Mouse (Mus musculus): ENCODE measurements at regions not wholly inside any gene's neighbourhood (a gene's known extent, or its start where the extent isn't known, plus 50 kb on each side); places are given as distances from the start of the nearest gene placed in this dataset.
A peak's percentile ranks its signal among the peaks of the same experiment; 100 is the strongest.

- ATAC-seq, result no peak
- Histone ChIP-seq H3K27me3 (ENCODE audit: insufficient read depth, low read length) (no peaks in the 10 kb centered on the region), H3K9me3 (ENCODE audit: low read length) (no peaks in the 10 kb centered on the region), H3K9ac (replicated peaks; ENCODE audit: low read length) (no peak overlapping the region), H3K36me3 (ENCODE audit: insufficient read depth, low read length) (no peaks in the 10 kb centered on the region), H3K4me1 (ENCODE audit: insufficient read depth, low read length) (no peaks in the 10 kb centered on the region), H3K27ac (no peak overlapping the region), H3K4me2 (ENCODE audit: low read depth, low read length) (no peak overlapping the region), H3K4me3 (ENCODE audit: low read length) (no peak overlapping the region)
- WGBS, result 50% methylated on average over 5 of the region's 5 CpGs
- TF ChIP-seq CTCF (IDR thresholded peaks at IDR 0.05; ENCODE audit: low read depth), result no peak
- no peak for DNase-seq (ENCODE audit: low spot score)
Measured at GRCm38 (mm10) chr1:155041592-155041991, 57.8 kb downstream of the Ier5 start.

- H3K27ac ChIP-seq, result no peak overlapping the region
- WGBS, result 82% methylated on average over 1 of the region's 1 CpGs
- no peak for DNase-seq (ENCODE audit: low spot score)
- no peak overlapping the region for H3K9ac ChIP-seq (replicated peaks; ENCODE audit: low read length)
- no peak overlapping the region for H3K4me3 ChIP-seq (ENCODE audit: low read length)
- H3K4me2 ChIP-seq (ENCODE audit: low read depth, low read length), result no peak overlapping the region
- ATAC-seq, result no peak
- H3K9me3 ChIP-seq (ENCODE audit: low read length), result no peaks in the 10 kb centered on the region
- H3K36me3 ChIP-seq (ENCODE audit: insufficient read depth, low read length), result no peaks in the 10 kb centered on the region
- H3K4me1 ChIP-seq (ENCODE audit: insufficient read depth, low read length), result no peaks in the 10 kb centered on the region
- no peaks in the 10 kb centered on the region for H3K27me3 ChIP-seq (ENCODE audit: insufficient read depth, low read length)
- TF ChIP-seq CTCF (IDR thresholded peaks at IDR 0.05; ENCODE audit: low read depth), result no peak
Measured at GRCm38 (mm10) chr1:155040939-155041371, 58.5 kb downstream of the Ier5 start.

DNA sequence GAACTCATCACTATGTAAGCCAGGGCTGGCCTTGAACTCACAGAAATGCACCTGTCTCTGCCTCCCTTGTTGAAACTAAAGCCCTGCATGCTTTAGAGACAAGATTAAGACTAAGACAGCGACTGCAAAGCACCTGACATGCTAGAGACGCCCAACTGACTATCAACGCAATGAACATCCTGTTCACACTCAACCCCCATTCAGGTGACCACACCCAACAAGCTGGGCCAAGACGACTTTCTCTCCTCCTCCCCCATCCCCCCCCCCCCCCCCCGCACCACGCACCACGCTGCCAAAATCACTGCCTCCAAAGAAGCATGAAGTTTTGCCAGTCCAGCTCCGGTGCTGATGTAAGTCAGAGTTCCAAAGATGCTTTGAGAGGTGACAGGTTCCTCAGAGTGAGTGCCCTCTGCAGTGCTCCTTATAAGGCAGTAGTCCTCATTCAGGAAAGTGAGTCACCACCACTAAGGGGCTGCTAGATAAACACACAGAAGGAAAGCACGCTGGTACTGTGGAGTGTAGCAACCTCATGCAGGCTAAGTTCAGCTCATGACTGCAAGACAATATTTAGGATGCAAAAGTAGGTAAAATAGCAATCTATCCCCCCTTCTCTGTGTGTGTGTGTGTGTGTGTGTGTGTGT is 59.2 kb downstream of the Ier5 start:
- H3K36me3 ChIP-seq (ENCODE audit: insufficient read depth, low read length), result no peaks in the 10 kb centered on the region
- H3K9me3 ChIP-seq (ENCODE audit: low read length), result no peaks in the 10 kb centered on the region
- H3K4me2 ChIP-seq (ENCODE audit: low read depth, low read length), result no peak overlapping the region
- no peaks in the 10 kb centered on the region for H3K4me1 ChIP-seq (ENCODE audit: insufficient read depth, low read length)
- no peak for ATAC-seq
- H3K4me3 ChIP-seq (ENCODE audit: low read length), result no peak overlapping the region
- DNase-seq (ENCODE audit: low spot score), result no peak
- 53% methylated on average over 8 of the region's 9 CpGs for WGBS
- no peak overlapping the region for H3K27ac ChIP-seq
- H3K27me3 ChIP-seq (ENCODE audit: insufficient read depth, low read length), result no peaks in the 10 kb centered on the region
- H3K9ac ChIP-seq (replicated peaks; ENCODE audit: low read length), result no peak overlapping the region
- no peak for TF ChIP-seq CTCF (IDR thresholded peaks at IDR 0.05; ENCODE audit: low read depth)

- no peak for TF ChIP-seq CTCF (IDR thresholded peaks at IDR 0.05; ENCODE audit: low read depth)
- ATAC-seq, result peak; percentile 66; the same call in 1 of the 2 replicates
- 58% methylated on average over 11 of the region's 11 CpGs for WGBS
Measured at GRCm38 (mm10) chr1:155038631-155039625, 60.5 kb downstream of the Ier5 start.

GRCm38 (mm10) chr1:155037479-155037878 is 62.0 kb downstream of the Ier5 start:
- WGBS, result 87% methylated on average over 3 of the region's 3 CpGs
- H3K4me3 ChIP-seq (ENCODE audit: low read length), result no peak overlapping the region
- H3K27ac ChIP-seq, result no peak overlapping the region
- no peak overlapping the region for H3K4me2 ChIP-seq (ENCODE audit: low read depth, low read length)
- no peak for TF ChIP-seq CTCF (IDR thresholded peaks at IDR 0.05; ENCODE audit: low read depth)
- no peaks in the 10 kb centered on the region for H3K9me3 ChIP-seq (ENCODE audit: low read length)
- H3K36me3 ChIP-seq (ENCODE audit: insufficient read depth, low read length), result no peaks in the 10 kb centered on the region
- no peak for DNase-seq (ENCODE audit: low spot score)
- no peak for ATAC-seq
- no peak overlapping the region for H3K9ac ChIP-seq (replicated peaks; ENCODE audit: low read length)
- H3K27me3 ChIP-seq (ENCODE audit: insufficient read depth, low read length), result no peaks in the 10 kb centered on the region
- no peaks in the 10 kb centered on the region for H3K4me1 ChIP-seq (ENCODE audit: insufficient read depth, low read length)

More at GRCm38 (mm10) chr1:155038631-155039625, 60.5 kb downstream of the Ier5 start:
- no peak overlapping the region for H3K4me2 ChIP-seq (ENCODE audit: low read depth, low read length)
- 0 out of 2 replicates have a peak overlapping the region, but pooled peaks have one; percentile 4 for H3K27ac ChIP-seq
- H3K27me3 ChIP-seq (ENCODE audit: insufficient read depth, low read length), result no peaks in the 10 kb centered on the region
- DNase-seq (ENCODE audit: low spot score), result no peak
- no peak overlapping the region for H3K9ac ChIP-seq (replicated peaks; ENCODE audit: low read length)
- H3K4me3 ChIP-seq (ENCODE audit: low read length), result no peak overlapping the region
- no peaks in the 10 kb centered on the region for H3K36me3 ChIP-seq (ENCODE audit: insufficient read depth, low read length)
- no peaks in the 10 kb centered on the region for H3K9me3 ChIP-seq (ENCODE audit: low read length)
- H3K4me1 ChIP-seq (ENCODE audit: insufficient read depth, low read length), result no peaks in the 10 kb centered on the region

GRCm38 (mm10) chr1:155030908-155031307 is 68.5 kb downstream of the Ier5 start:
- H3K27ac ChIP-seq, result no peak overlapping the region
- WGBS, result 21% methylated on average over 9 of the region's 9 CpGs
- no peak for TF ChIP-seq CTCF (IDR thresholded peaks at IDR 0.05; ENCODE audit: low read depth)
- H3K4me1 ChIP-seq (ENCODE audit: insufficient read depth, low read length), result no peaks in the 10 kb centered on the region
- no peak for DNase-seq (ENCODE audit: low spot score)
- no peaks in the 10 kb centered on the region for H3K27me3 ChIP-seq (ENCODE audit: insufficient read depth, low read length)
- H3K4me3 ChIP-seq (ENCODE audit: low read length), result no peak overlapping the region
- H3K9ac ChIP-seq (replicated peaks; ENCODE audit: low read length), result no peak overlapping the region
- H3K9me3 ChIP-seq (ENCODE audit: low read length), result no peaks in the 10 kb centered on the region
- no peak overlapping the region for H3K4me2 ChIP-seq (ENCODE audit: low read depth, low read length)
- ATAC-seq, result no peak
- H3K36me3 ChIP-seq (ENCODE audit: insufficient read depth, low read length), result no peaks in the 10 kb centered on the region

All from hindbrain, postnatal 0 days (tissue).